Mouse (Mus musculus): ENCODE measurements around the gene Dnmt3a.

Dnmt3a gene

DNA sequence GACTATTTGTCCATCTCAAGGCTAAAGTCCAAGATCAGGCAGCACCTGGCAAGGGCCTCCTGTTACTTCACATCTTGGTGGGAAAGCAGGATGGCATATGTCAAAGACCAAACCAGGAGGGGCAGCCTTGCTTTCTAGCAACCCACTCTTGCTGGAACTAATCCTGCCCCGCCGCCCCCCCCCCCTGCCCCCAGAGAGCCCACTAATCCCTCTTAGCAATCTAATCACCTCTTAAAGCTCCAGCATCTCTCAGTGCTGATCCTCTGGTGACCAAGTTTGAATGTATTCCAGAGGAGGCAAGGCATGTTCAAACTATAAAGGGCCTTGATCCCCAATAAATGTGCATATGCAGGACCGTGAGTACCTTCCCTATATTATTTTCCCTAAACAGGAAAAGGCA, 18.8 kb upstream of the Dnmt3a start:
- DNase-seq (ENCODE audit: low read depth, low spot score) = no peak

DNA sequence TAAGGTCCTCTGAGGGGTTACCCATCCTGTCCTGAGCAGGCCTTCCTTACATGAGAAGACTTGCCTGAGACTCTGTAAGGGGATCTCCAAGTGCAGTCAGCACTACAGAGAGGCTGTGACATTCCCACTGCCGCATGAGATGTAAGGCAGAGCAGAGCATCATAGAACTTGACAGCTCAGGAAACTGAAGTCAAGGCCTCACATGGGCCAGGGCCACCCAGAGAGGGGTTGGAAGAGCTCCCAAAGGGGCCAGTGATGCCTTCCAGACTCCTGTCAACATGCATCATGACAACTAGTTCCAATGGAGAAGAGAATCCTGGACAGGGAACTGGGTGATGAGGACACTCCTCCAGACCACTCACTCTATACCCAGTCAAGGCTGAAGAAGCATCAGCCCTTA, 18.3 kb upstream of the Dnmt3a start:
- no peak for DNase-seq (ENCODE audit: low read depth, low spot score)

DNA sequence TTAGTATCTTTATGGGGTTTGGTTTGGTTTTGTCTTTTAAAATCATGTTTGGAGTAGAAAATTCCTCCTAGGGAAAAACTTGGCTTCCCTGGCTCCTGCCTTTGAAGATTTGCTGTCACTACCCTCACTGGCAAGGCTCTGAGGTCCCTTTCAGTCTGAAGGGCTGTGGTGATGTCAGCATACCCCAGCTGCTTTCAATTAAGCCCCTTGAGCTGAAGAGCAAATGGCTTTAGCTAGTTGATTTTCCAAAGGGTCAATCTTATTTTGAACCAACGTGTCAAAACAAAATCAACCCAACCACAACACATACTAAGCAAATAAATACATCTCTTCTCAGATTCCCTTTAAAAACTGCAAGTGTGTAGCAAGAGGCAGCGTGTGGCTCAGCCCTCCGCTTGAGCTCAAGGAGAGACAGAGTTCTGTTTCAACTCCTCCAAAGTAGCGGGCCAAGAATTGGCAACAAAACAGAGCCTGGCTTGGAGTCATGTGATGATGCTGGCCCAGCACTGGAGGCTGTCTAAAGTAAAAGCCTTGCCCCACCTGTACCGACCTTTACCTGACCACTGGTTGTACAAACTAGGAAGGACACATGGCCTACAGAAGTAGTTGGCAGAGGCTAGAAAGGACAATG, 17.3 kb upstream of the Dnmt3a start:
- no peak for DNase-seq (ENCODE audit: low read depth, low spot score)

DNA sequence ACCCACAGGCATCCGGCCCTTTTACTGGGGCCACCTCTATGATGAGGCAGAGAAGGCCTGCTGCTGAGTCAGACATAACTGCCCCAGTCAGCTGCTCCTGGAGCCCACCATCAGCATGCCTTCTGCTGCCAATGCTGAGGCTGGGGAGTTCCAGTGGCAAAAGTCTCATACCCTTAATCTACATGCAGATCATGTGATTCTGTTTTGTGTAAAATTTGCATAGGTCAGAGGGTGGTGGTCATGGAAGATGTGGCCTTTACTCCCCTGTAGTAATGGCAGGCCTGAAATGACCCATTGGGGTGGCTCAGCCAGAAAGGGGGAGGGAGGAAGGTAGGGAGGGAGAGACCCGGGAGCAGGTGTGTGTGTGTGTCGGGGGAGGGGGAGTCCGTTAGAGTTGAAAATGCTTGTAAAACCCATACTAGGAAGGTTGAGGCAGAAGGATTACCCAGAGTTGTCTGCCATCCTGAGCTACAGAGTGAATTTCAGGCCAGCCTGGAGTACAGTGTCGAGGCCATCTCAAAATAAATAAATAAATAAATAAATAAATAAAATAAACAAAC, 16.1 kb upstream of the Dnmt3a start:
- no peak for DNase-seq (ENCODE audit: low read depth, low spot score)

DNA sequence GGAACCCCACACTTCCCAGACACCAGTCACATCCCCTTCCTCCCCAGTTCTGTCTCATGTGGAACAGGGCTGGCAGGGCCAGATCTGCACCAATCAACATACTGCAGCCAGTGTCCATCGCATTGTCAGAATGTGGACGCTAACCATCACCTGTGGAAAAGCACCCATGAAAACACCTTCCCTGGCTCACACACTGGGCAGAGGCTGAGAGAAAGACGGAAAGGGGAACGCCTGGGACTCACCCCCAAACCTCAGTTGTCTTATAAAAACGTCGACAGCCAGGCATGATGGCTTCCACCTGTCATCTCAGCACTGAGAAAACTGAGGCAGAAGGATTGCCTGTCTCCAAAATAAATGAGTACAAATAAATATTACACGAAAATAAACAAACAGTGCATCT, 14.6 kb upstream of the Dnmt3a start:
- no peak for DNase-seq (ENCODE audit: low read depth, low spot score)

DNA sequence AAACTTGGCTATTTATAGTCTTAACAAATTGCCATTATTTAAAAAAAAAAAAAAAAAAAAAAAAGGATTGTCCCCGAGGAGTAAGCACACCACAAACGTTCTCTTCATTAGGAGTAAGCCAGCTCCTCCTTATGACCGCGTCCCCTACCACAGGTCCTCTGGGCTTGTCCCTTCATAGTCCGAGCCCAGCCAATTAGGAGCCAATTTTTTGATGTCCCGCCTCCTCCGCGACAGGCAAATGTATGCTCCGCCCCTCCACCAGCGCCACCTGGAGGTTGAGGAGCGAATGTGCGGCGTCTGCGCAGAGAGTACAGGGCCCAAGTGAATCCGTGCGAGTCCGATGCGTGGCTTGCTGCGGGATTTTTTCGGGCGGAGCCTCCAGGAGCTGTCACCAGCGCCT, 14.1 kb upstream of the Dnmt3a start:
- DNase-seq (ENCODE audit: low read depth, low spot score) = peak; percentile 74

DNA sequence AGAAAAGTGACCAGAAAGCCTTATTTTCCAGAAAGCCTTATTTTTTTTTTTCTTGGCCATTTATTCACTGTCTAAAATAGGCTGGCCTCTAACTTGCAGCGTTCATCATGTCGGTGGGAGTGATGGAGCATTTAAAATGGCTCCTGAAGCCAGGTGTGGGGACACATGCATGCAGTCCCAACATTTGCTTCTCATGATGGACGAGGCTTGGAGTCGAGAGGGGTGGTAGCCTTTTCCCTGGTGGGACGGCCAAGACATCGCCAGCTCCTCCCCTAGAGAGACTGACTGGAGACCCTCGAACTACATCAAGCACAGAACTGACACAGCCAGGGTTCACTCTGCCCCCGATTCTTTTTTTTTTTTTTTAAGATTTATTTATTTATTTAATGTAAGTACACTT, 13.6 kb upstream of the Dnmt3a start:
- DNase-seq (ENCODE audit: low read depth, low spot score) = no peak

DNA sequence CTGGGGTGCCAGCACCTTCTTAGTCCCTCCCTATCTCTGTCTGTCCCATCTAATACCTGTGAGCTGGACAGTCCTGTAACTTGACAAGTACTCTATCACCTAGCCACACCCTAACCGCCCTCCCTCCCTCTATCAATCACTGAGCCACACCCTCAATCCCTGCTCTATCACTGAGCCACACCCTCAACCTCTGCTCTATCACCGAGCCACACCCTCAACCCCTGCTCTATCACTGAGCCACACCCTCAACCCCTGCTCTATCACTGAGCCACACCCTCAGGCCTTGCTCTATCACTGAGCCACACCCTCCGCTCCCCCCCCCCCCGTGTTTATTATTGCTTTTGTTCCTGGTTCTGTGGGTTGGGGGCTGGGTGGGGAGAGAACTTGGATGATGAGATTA, 10.2 kb upstream of the Dnmt3a start:
- no peak for DNase-seq (ENCODE audit: low read depth, low spot score)

DNA sequence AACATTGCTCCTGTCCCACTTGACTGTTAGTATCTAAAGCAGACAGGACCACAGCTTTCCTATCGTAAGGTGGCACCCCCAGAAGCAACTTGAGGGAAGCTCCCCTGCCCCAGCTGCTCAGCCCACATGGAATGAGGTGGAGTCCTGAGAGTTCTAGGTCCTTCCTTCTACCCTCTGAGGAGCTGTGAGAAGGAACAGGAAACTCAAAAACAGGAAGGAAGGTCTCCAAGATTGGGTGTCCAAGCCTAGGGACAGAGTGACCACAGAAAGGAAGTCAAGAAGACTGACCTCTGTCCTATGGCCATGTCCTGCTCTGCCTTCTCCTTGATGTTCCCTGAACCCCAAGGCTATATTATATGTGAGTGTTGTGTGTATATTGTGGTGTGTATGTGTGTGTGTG, 6.3 kb upstream of the Dnmt3a start:
- DNase-seq (ENCODE audit: low read depth, low spot score) = no peak

DNA sequence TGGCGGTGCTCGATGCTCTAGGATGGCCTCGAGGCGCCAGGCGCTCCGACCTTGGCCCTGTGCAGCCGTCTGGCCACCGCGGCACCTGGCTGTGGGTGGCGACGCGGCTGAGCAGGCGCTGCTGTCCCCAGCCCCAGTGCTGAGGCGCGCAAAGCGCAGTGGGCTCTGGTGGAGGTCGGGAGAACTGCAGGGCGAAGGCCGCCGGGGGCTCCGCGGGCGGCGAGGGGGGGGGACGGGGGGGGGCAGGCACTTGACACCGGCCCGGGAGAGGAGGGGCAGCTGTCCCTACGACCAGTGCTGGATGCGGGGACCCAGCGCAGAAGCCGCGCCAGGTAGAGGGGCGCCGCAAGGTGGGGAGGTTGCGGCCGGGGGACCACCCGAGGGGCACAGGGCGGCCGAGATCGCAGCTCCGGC, 471 bp downstream of the Dnmt3a start:
- DNase-seq (ENCODE audit: low read depth, low spot score) = peak; percentile 57

DNA sequence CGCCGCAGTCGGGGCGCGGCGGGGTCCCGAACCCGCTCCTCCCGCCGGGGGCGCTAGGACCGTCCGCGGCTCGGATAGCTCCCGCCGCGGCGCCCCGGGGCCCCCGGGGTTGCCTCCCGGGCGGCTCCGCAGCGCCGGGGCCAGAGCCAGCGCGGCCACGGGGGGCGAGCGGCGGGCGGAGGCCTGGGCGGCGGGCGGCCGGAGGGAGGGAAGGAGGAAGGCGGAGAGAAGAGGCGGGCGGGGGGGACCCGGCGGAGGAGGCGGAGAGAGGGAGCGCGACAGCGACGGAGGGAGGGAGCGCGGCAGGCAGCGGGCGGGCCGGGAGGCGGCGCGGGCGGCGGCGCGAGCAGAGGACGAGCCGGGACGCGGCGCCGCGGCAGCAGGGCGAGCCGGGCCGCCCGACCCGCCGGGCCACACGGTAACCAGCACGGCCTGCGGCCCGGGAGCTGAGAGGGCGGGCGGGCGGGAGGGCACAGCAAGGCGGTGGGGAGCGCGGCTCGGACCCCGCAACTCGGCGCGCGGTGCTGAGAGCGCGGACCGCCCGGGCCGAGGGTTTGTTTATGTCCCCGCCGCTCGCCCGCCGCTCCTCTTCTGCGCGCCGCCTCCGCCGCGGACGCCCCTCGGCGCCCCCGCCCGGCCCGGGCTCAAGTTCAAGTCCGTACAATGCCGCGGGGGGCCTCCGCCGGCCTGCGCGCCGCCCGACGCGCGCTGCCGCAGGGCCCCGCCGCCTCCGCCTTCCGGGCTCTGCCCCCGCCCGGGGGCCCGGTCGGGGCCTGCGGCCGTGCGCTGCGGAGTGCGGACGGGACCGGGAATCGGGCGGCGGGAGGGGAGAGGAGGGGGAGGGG, 1.1 kb downstream of the Dnmt3a start:
- no peak for DNase-seq (ENCODE audit: low read depth, low spot score)

DNA sequence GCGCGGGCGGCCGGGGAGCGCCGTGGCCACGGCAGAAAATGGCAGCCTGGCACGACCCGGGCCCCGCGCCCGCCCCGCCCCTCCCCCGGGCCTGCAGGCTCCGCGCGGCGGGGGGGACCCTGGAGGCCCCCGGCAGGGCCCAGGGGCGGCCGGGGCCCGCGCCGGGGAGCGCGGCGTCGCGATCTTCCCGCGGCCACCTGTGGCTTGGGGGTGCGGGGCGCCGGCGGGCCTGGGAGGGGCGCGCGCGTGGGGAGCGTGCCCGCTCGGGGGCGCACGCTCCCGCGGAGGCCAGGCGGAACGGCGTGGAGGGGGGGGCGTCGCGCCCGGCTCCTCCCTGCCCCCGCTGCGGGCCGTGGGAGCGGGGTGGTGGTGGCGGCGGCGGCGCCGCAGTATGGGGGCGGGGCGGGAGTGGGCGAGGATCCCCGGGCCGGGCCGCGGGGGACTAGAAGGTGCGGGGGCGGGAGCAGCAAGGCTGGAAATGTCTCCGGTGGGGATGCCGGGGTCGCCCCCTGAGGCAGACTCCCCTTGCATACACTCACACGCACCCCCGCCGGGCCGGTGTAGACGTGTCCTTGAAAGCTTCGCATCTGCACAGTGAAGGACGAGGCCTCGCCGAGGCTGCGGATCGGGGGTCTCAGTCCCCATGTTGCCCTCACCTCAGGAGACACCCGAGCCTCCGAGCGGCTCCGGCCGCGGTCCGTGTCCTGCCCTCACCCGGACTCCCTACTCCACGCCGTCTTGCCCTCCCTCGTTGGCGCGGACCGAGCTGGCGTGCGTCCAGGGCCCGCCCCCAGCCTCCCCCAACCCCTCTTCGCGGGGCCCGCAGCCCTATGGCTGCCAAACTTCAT, 2.0 kb downstream of the Dnmt3a start:
- DNase-seq (ENCODE audit: low read depth, low spot score) = no peak

DNA sequence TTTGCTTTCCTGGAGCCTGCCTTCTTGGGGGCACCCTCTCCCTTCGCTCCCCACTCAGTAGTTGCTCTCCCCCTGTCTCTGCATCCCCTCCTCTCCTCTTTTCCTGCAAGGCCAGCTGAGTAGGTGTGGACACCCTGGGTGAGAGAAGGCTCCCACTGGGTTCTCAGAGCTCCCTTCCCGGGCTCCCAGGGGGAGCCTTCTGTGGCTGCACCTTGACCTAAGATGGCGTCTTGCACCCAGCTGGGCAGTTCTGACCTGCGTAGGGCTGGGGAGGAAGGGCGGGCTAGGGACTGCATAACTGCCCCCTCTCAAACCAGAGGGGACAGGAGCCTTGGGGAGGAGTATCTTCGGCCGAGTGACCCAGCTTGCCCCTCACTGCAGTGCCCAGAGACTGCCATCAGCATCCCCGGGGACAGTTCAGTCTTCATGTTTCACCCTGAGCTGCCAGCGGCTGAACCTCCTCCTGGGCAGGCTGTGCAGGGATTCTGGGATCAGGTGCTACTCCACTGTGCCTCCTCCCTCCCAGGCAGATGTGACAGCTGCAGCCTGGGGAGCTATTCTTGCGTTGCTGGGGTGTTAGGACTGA, 2.7 kb downstream of the Dnmt3a start:
- no peak for DNase-seq (ENCODE audit: low read depth, low spot score)

DNA sequence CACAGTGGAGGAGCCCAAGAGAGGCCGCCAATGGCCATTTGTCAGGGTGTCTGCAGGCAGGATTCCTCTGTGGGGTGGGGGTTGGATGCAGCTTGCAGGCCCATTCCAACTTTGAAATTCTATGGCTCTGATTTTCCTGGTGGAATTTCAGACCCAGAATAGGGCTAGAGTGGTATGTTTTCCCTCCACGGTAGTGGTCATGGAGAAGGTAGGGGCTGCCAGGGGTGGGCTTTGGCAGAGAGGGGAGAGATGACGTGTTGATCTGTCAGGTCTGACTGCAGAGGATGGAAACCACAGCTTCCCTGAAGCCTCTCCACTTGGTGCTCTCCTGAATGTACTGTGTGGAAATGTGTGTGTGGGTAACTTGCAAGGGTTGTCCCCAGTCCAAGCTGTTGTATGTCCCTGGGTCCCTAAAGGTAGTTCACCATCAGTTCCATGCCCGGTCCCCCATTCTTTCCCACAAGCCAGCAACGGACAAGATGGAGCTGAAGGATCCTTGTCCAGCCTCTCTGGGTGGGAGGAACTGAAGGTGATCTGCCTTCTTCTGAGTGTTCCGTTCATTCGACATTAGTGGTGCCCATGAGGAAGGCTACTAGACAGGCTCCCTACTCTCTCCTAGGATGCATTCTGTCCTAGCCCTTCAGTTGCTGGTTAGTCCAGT, 3.8 kb downstream of the Dnmt3a start:
- DNase-seq (ENCODE audit: low read depth, low spot score) = no peak

DNA sequence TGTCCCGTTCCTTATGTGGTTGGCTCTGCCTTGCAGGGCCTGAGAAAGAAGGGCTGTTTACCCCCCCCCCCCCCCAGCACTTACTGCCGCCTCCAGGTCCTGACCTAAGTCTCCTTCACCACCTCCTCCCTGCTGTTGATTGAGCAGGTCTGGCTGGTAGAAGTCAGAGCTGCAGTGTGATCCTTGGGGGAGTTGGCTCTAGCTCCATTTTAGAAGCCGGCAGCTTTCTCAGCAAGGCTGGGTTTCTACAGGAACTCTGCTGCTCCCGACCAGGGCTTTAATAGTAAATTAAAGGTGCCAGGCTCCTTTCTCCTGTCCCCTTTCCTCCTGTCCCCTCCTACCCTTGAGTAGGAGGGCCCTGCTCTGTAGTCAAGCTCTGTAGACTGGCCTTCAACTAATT, 4.6 kb downstream of the Dnmt3a start:
- no peak for DNase-seq (ENCODE audit: low read depth, low spot score)

DNA sequence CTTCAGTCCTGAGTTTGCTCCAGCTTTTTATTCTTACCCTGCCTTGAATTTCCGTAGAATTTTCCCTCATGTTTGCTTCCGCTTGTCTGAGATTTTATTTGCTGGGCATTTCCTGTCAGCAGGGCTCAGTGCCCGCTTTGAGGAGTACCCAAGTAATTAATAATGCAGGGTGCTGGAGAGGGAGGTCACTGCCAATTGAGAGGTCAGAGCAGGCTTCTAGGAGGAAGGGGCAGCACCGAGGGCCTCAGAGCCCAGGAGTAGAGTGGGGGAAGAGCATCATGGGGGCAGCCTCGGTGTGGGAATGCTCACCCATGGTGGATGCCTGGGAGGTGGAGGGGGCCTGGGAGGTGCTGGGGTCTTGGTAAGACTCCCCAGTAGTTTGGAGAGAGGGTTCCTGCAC, 5.8 kb downstream of the Dnmt3a start:
- no peak for DNase-seq (ENCODE audit: low read depth, low spot score)

DNA sequence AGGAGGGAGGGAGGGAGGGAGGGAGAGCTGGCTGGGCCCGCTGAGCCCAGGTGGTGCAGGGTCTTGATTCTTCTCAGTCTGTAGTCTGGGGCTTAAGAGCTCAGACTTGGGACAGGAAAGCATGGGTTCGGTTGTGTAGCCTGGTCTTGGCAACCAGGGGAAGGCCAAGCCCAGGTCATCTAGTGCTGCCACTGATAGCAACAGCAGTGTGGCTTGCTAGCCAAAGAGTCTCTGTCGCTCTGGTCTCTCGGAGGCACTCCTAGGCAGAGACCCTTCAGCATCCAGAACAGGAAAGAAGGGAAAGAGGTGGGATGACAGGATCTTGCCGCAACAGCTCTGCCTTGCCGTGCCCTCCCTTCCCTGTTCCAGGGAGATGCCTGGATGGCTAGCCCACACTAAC, 6.4 kb downstream of the Dnmt3a start:
- DNase-seq (ENCODE audit: low read depth, low spot score) = no peak

DNA sequence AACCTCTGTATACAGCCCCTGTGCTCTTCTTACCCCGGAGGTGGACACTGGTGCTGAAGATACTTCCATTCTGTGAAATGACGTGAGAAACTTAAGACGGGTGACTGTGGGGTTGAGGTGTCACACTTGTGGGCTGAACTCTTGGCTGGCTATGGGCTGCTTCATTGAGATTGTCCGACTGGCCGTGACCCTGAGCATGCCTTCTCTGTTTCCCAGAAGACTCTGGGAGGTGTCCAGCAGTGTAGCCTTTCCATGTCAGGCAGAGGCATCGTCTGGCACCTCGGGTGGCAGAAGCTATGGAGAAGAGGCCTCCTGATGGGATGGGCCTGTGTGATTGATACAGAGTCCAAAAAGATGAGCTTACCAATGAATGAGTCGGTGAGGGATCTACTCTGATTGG, 7.3 kb downstream of the Dnmt3a start:
- DNase-seq (ENCODE audit: low read depth, low spot score) = no peak

DNA sequence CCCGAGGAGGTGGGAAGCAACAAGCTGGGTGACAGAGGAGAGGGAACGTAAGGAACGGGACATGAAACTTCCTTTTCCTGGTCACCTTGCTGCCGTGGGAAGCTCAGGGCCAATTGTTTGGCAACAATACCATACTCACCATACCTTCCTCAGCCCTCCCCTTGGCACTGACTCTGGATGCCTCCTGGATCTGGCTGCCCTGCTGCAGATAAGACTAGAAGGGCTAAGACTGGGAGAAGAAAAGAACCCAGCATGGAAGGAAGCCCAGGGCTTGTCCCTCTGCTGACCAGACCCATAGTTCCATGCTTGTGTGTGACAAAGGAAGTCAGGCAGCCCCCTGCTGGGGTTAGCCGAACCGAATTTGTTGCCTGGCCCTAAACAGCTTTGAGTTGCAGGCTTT, 9.6 kb downstream of the Dnmt3a start:
- DNase-seq (ENCODE audit: low read depth, low spot score) = no peak

DNA sequence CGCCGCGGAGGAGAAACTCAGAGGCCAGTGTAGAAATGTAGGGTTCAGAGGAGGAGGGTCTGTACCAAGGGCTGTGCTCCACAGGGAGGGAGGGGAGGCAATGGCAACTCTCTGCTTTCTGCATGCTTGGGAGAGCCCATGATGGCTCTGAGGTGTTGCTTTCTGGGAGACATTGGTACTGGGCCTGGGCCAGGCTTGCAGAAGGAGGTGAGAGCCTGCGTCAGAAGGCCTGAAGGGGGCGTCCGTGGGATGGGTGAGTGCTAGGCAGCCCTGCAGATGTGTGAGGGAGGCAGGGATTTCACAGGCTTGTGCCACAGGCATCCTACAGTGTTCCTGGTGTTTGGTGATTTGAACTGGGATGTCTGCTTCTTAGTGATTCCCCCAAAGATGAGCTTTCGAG, 11.2 kb downstream of the Dnmt3a start:
- DNase-seq (ENCODE audit: low read depth, low spot score) = no peak

DNA sequence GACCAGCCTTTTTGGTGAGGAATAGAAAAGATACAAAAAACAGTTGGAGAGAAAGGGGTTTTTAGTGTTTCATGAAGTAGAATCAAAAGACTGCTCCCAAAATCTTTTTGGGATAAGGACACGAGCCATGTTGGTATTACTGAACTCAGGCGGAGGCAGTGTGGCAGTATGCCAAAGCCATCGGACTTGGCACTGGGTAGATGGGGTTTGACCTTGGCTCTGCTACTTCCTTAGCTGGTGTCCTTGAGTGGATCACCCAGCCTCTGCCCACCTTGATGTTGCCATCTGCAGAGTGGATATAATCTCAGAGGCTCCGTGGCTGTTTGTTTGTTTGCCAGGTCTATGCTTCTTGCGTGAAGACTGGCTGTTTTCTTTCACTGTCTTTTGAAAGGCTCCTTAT, 11.8 kb downstream of the Dnmt3a start:
- DNase-seq (ENCODE audit: low read depth, low spot score) = no peak
